Mouse (Mus musculus) frontal cortex, adult (tissue): ENCODE results near the gene 9930021J03Rik.

Source experiments
- ATAC-seq: cut with Nextera tagmentation; 2 replicates; pipeline ENCODE4 v1.9.2; 2017; ENCODE audit warnings: mild to moderate bottlenecking, moderate library complexity, mixed read lengths; ENCODE audit not compliant: low TSS enrichment

Gene 9930021J03Rik

GRCm38 (mm10) chr19:29810022-29810421 lies 4.2 kb upstream of the 9930021J03Rik start:
- ATAC-seq: no peak

GRCm38 (mm10) chr19:29805101-29805916 lies 480 bp downstream of the 9930021J03Rik start:
- ATAC-seq: peak; percentile 45

- no peak for ATAC-seq
Observed at GRCm38 (mm10) chr19:29803946-29804345, 1.8 kb downstream of the 9930021J03Rik start.

- ATAC-seq: no peak
Observed at GRCm38 (mm10) chr19:29797371-29797770, 8.4 kb downstream of the 9930021J03Rik start.

GRCm38 (mm10) chr19:29787997-29788396 lies 17.8 kb downstream of the 9930021J03Rik start:
- ATAC-seq: no peak

- ATAC-seq: no peak
Observed at GRCm38 (mm10) chr19:29782914-29783313, 22.9 kb downstream of the 9930021J03Rik start.

- ATAC-seq: no peak
Observed at GRCm38 (mm10) chr19:29753939-29754338, 51.9 kb downstream of the 9930021J03Rik start.

GRCm38 (mm10) chr19:29750994-29751393 lies 54.8 kb downstream of the 9930021J03Rik start:
- no peak for ATAC-seq

- ATAC-seq: no peak
Observed at GRCm38 (mm10) chr19:29743531-29743930, 62.3 kb downstream of the 9930021J03Rik start.

- ATAC-seq: no peak
Observed at GRCm38 (mm10) chr19:29740661-29741060, 65.1 kb downstream of the 9930021J03Rik start.

- ATAC-seq: no peak
Observed at GRCm38 (mm10) chr19:29739608-29740007, 66.2 kb downstream of the 9930021J03Rik start.

GRCm38 (mm10) chr19:29735421-29735820 lies 70.4 kb downstream of the 9930021J03Rik start:
- no peak for ATAC-seq

- no peak for ATAC-seq
Observed at GRCm38 (mm10) chr19:29718476-29718875, 87.3 kb downstream of the 9930021J03Rik start.

- no peak for ATAC-seq
Observed at GRCm38 (mm10) chr19:29717854-29718253, 87.9 kb downstream of the 9930021J03Rik start.

- no peak for ATAC-seq
Observed at GRCm38 (mm10) chr19:29713451-29713850, 92.3 kb downstream of the 9930021J03Rik start.

- no peak for ATAC-seq
Observed at GRCm38 (mm10) chr19:29709461-29709860, 96.3 kb downstream of the 9930021J03Rik start.

- 0 out of 2 replicates have a peak, but pooled peaks have one; percentile 52 for ATAC-seq
Observed at GRCm38 (mm10) chr19:29708461-29708860, 97.3 kb downstream of the 9930021J03Rik start.

- peak; percentile 58 for ATAC-seq
Observed at GRCm38 (mm10) chr19:29708003-29708402, 97.8 kb downstream of the 9930021J03Rik start.

GRCm38 (mm10) chr19:29707314-29707898 lies 98.4 kb downstream of the 9930021J03Rik start:
- no peak for ATAC-seq

GRCm38 (mm10) chr19:29704436-29704835 lies 101.4 kb downstream of the 9930021J03Rik start:
- ATAC-seq: no peak

- peak; percentile 92 for ATAC-seq
Observed at GRCm38 (mm10) chr19:29701707-29702106, 104.1 kb downstream of the 9930021J03Rik start.

- no peak; the same call in 1 of the 2 replicates for ATAC-seq
Observed at GRCm38 (mm10) chr19:29697245-29697874, 108.4 kb downstream of the 9930021J03Rik start, which contains the start of gene Mlana. Gene Mlana (plus strand): TSS chr19:29697824.
